Mouse (Mus musculus) stomach, postnatal 0 days (tissue): Measurements from ENCODE around the gene Kif2a.

ENCODE experiments used
- CTCF ChIP-seq: IDR thresholded peaks from 2 replicates; pipeline ENCODE4 v1.5.1; 2016; ENCODE audit warnings: antibody characterized with exemption, low read depth, mild to moderate bottlenecking, moderate library complexity
- EP300 ChIP-seq: optimal IDR thresholded peaks from 2 replicates; pipeline ENCODE3; 2016; ENCODE audit warnings: antibody characterized with exemption

GRCm38 (mm10) chr13:107063115-107063807, 41.3 kb upstream of the Kif2a start:
- no peak for TF ChIP-seq CTCF
- no peak for TF ChIP-seq EP300
